Mouse (Mus musculus) hindbrain, embryonic 14.5 days (tissue): ENCODE results near the gene Prkcb. TPM values are rescaled to one million over a fixed set of nuclear protein-coding genes. Genes with fewer than 3 reads are reported as not detected.

Experiments
- ATAC-seq: fragments of 200-750 bp; cut with Nextera tagmentation; 2 replicates; pipeline ENCODE4 v1.8.0; 2017; ENCODE audit warnings: moderate number of reproducible peaks, mild to moderate bottlenecking, moderate TSS enrichment, moderate library complexity; ENCODE audit not compliant: low FRiP score
- DNase-seq: peaks from one replicate; pipeline ENCODE4 v3.0.0-alpha.2; 2015; ENCODE audit warnings: low spot score
- H3K27ac ChIP-seq: fragments of 300-500 bp; sonication (generic); 2 replicates; pipeline ENCODE4 v1.5.1; 2014; ENCODE audit warnings: mild to moderate bottlenecking, moderate library complexity
- H3K27me3 ChIP-seq: fragments of 300-500 bp; sonication (generic); 2 replicates; pipeline ENCODE4 v1.6.1; 2014; ENCODE audit warnings: mild to moderate bottlenecking, low read length, mixed read lengths; ENCODE audit not compliant: control insufficient read depth, insufficient read depth
- H3K36me3 ChIP-seq: fragments of 300-500 bp; sonication (generic); replicated peaks from 2 replicates; pipeline ENCODE4 v1.6.1; 2014; ENCODE audit not compliant: control insufficient read depth, insufficient read depth
- H3K4me1 ChIP-seq: fragments of 300-500 bp; sonication (generic); replicated peaks from 2 replicates; pipeline ENCODE4 v1.6.1; 2014; ENCODE audit warnings: antibody characterized with exemption, low read length, mixed read lengths; ENCODE audit not compliant: control insufficient read depth, insufficient read depth
- H3K4me2 ChIP-seq: fragments of 300-500 bp; sonication (generic); replicated peaks from 2 replicates; pipeline ENCODE4 v1.6.1; 2014; ENCODE audit warnings: mild to moderate bottlenecking, moderate library complexity
- H3K4me3 ChIP-seq: fragments of 300-500 bp; sonication (generic); replicated peaks from 2 replicates; pipeline ENCODE4 v1.5.1; 2014; ENCODE audit warnings: mild to moderate bottlenecking, low read length
- H3K9ac ChIP-seq: fragments of 300-500 bp; sonication (generic); 2 replicates; pipeline ENCODE4 v1.6.1; 2014
- H3K9me3 ChIP-seq: fragments of 300-500 bp; sonication (generic); 2 replicates; pipeline ENCODE4 v1.6.1; 2016; ENCODE audit warnings: low read length; ENCODE audit not compliant: control insufficient read depth
- WGBS: fragments of 180-500 bp; shearing (Covaris S2); extraction: QIAGEN DNeasy Blood & Tissue Kit; methylation state at CpG from one replicate; pipeline ENCODE4 v1.1.7; 2014; 5-methylcytosine and 5-hydroxymethylcytosine counted together
- polyA plus RNA-seq: library from polyadenylated mRNA; unstranded; fragments of >200 nt; fragmentation: Nextera tagmentation; extraction: Ambion mirVana; gene quantifications from 2 replicates; pipeline ENCODE4 v1.2.1, GENCODE M21; 2014

The Prkcb gene
- polyA plus RNA-seq, 1 experiment from 2014 or later, result 135 TPM

DNA sequence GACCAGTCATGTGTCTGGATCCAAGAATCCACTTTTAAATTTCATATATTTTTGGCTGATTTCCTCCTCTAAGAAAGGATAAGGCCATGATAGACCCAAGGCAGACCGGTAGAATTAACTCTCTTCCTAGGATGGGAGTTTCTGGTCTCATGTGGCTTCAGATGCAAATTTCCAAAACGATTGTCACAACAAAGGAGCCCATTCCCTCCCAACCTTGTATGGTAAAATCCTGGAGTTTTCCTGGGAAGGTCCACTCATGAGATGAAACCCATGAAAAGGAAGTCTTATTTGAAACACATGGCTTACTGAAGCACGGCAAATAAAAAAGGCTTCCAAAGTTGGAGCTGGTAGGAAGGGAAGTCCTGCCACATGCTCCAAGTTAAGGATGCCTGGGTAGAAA is 342.6 kb downstream of the Prkcb start:
- Histone ChIP-seq H3K4me1 (no peaks in the 10 kb centered on the region), H3K27ac (no peak overlapping the region), H3K9ac (no peak overlapping the region), H3K4me2 (no peak overlapping the region), H3K27me3 (no peaks in the 10 kb centered on the region), H3K9me3 (no peaks in the 10 kb centered on the region), H3K36me3 (no peaks in the 10 kb centered on the region), H3K4me3 (no peak overlapping the region)
- ATAC-seq, result no peak
- WGBS, result 64% methylated on average over 3 of the region's 3 CpGs
- DNase-seq, result no peak

DNA sequence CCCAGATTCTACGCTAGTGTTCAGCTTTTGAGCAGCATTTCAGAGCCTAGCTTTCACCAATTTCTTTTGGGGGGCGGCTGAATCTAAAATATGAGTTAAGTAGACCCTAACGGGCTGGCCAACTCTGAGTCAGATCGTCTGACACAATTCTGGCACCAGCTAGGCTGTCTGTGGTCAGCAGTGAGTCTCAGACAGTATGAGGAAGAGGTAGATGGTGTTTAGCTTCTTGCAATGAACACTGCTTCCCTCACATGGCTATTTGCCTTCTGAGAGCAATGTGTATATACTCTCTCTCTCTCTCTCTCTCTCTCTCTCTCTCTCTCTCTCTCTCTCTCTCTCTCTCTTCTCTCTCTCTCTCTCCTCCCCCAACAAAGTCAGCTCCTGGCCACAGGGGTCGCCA is 344.4 kb downstream of the Prkcb start:
- H3K4me1 ChIP-seq, result no peaks in the 10 kb centered on the region
- no peaks in the 10 kb centered on the region for H3K36me3 ChIP-seq
- H3K4me2 ChIP-seq, result no peak overlapping the region
- H3K9ac ChIP-seq, result no peak overlapping the region
- no peak overlapping the region for H3K27ac ChIP-seq
- H3K27me3 ChIP-seq, result no peaks in the 10 kb centered on the region
- ATAC-seq (no peak), DNase-seq (no peak)
- 74% methylated on average over 5 of the region's 5 CpGs for WGBS
- no peak overlapping the region for H3K4me3 ChIP-seq
- no peaks in the 10 kb centered on the region for H3K9me3 ChIP-seq

DNA sequence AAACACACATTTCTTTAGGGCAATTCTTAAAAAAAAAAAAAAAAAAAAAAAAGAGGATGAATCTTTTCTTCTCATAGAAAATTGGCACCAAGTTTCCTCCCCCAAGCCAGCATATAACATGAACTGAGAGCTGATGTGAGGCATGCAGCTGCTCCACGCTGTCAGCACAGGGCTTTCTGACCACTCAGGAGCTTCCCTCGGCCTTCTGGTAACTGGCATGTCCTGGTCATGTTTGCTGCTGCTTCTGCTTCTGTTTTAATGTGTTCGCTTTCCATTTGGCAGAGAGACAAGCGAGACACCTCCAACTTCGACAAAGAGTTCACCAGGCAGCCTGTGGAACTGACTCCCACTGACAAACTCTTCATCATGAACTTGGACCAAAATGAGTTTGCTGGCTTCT is 344.9 kb downstream of the Prkcb start:
- no peaks in the 10 kb centered on the region for H3K9me3 ChIP-seq
- DNase-seq (no peak), ATAC-seq (no peak)
- WGBS, result 94% methylated on average over 5 of the region's 5 CpGs
- no peak overlapping the region for H3K27ac ChIP-seq
- no peak overlapping the region for H3K4me3 ChIP-seq
- no peak overlapping the region for H3K4me2 ChIP-seq
- H3K9ac ChIP-seq, result no peak overlapping the region
- no peaks in the 10 kb centered on the region for H3K36me3 ChIP-seq
- H3K4me1 ChIP-seq, result no peaks in the 10 kb centered on the region
- H3K27me3 ChIP-seq, result no peaks in the 10 kb centered on the region

DNA sequence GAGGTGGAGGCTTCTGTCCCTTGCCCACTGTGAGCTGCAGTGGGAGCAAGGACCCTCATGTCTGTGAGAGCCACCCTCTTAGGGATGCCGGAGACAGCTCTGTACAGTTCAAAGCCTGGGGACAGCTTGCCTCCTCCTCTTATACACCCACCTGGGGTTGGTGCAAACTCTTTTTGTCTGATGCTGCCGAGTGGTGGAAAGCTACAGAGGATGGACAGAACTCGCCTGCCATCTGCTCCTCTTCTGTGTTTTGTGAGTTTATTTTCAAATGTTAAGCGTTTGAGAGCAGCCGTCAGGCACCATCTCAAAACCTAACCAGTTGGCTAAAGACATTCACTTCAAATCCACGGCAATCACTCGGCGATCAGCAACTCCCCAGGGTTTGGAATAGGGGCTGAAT is 355.1 kb downstream of the Prkcb start:
- no peak for ATAC-seq
- no peak for DNase-seq

DNA sequence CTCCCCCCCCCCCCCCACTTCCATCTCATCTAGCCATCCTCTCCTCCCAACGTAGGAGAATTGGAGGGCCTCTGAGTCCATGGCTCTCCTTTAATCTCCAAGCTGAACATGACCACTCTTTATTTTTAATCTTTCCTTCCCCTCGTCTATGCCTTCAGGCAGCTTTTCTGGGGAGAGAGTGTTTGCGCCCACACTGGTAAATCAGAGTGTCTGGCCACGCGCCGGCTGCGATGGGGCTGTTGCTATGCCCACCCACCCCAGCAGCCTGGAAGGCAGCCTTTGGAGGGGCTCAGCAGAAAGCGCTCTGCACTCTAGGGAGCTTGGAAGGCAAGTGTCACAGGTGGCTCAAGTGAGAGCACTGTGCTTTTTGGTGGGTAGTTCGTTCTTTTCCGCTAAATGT is 360.8 kb downstream of the Prkcb start:
- no peak overlapping the region for H3K4me3 ChIP-seq

More for the DNA sequence above, 355.1 kb downstream of the Prkcb start:
- H3K4me1 ChIP-seq, result no peaks in the 10 kb centered on the region
- WGBS, result 88% methylated on average over 8 of the region's 8 CpGs
- H3K9ac ChIP-seq, result no peak overlapping the region
- H3K27me3 ChIP-seq, result no peaks in the 10 kb centered on the region
- no peaks in the 10 kb centered on the region for H3K9me3 ChIP-seq
- no peak overlapping the region for H3K4me3 ChIP-seq
- H3K27ac ChIP-seq, result no peak overlapping the region
- no peak overlapping the region for H3K4me2 ChIP-seq
- H3K36me3 ChIP-seq, result no peaks in the 10 kb centered on the region

DNA sequence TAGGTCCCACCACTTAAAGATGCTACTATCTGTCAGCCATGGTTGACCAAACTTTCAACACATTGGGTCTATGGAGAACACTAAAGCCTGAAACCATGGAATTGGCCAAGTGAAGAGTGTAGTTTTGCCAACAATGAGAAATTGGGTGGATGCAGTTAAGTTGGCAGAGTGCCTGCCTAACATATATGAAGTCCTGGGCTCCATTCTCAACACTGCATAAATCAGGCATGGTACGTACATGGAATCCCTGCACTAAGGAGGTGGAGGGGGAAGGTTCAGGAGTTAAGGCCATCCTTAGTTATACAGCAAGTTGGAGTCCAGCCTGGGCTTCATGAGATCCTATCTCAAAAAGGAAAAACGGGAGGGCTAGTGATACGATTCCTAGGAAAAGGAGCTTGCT is 364.0 kb downstream of the Prkcb start:
- 83% methylated on average over 3 of the region's 3 CpGs for WGBS
- Histone ChIP-seq H3K27ac (no peak overlapping the region), H3K4me3 (no peak overlapping the region), H3K9ac (no peak overlapping the region), H3K9me3 (no peaks in the 10 kb centered on the region), H3K27me3 (no peaks in the 10 kb centered on the region), H3K4me1 (no peaks in the 10 kb centered on the region), H3K36me3 (no peaks in the 10 kb centered on the region), H3K4me2 (no peak overlapping the region)
- DNase-seq (no peak), ATAC-seq (no peak)

More for the DNA sequence above, 360.8 kb downstream of the Prkcb start:
- Histone ChIP-seq H3K4me1 (no peaks in the 10 kb centered on the region), H3K4me2 (no peak overlapping the region), H3K27me3 (no peaks in the 10 kb centered on the region), H3K36me3 (no peaks in the 10 kb centered on the region), H3K9me3 (no peaks in the 10 kb centered on the region), H3K27ac (no peak overlapping the region), H3K9ac (no peak overlapping the region)
- WGBS, result 80% methylated on average over 10 of the region's 10 CpGs
- ATAC-seq (no peak), DNase-seq (no peak)

DNA sequence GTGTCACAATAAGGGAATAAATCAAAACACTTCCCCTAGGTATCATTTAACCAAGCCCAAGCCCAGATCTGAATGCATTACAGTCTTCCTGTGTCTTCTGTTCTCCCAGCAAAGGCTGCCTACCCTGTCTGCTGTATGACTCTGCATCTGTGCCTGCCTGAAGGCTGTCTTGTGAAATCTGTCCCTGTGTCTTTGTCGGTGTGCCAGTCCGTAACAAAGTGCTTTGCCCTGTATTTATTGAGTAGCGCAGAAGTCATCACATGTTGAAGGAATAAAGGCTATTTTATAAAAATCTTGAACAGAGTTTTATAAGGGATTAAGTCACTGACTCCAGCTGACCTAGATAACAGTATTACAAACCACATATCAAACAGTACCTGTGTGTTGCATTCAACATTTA is 368.1 kb downstream of the Prkcb start:
- DNase-seq (no peak), ATAC-seq (no peak)
- 87% methylated on average over 3 of the region's 3 CpGs for WGBS
- Histone ChIP-seq H3K9me3 (no peaks in the 10 kb centered on the region), H3K4me3 (no peak overlapping the region), H3K36me3 (no peaks in the 10 kb centered on the region), H3K27ac (no peak overlapping the region), H3K4me2 (no peak overlapping the region), H3K27me3 (no peaks in the 10 kb centered on the region), H3K9ac (no peak overlapping the region), H3K4me1 (no peaks in the 10 kb centered on the region)

DNA sequence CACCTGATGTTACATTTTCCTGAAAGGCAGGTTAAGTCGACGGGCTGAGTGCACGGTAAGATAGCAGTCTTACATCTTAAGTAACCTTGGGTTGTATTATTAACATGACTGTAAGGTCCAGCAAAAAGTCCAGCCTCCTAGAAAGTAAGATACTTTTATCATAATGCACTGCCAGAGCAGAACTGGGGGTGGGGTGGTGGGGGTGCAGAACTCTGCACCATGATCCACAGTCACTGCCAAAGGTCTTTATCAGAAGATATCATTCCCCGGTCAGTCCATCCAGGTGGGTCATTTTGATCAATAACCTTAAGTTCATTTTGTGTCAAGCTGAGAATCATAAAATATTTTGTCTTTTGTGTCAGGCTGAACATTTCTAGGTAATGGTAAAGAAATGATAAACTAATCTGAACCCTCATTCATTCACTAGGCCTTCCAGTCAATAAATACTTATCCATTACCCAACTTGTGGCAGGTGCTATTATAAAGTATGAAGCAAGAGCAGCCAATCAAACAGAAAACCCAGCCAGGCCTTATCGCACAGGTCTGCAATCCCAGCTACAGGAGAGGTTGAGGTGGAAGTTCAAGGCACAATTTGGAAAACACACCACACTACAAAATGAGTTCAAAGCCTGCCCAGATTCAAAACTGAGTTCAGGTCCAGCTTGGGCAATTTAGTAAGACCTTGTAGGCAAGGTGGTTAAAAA is 369.0 kb downstream of the Prkcb start:
- 96% methylated on average over 5 of the region's 5 CpGs for WGBS
- H3K4me2 ChIP-seq, result no peak overlapping the region
- H3K9ac ChIP-seq, result no peak overlapping the region
- no peaks in the 10 kb centered on the region for H3K36me3 ChIP-seq
- DNase-seq (no peak), ATAC-seq (no peak)
- no peaks in the 10 kb centered on the region for H3K27me3 ChIP-seq
- no peaks in the 10 kb centered on the region for H3K4me1 ChIP-seq
- no peak overlapping the region for H3K27ac ChIP-seq
- H3K4me3 ChIP-seq, result no peak overlapping the region
- no peaks in the 10 kb centered on the region for H3K9me3 ChIP-seq

DNA sequence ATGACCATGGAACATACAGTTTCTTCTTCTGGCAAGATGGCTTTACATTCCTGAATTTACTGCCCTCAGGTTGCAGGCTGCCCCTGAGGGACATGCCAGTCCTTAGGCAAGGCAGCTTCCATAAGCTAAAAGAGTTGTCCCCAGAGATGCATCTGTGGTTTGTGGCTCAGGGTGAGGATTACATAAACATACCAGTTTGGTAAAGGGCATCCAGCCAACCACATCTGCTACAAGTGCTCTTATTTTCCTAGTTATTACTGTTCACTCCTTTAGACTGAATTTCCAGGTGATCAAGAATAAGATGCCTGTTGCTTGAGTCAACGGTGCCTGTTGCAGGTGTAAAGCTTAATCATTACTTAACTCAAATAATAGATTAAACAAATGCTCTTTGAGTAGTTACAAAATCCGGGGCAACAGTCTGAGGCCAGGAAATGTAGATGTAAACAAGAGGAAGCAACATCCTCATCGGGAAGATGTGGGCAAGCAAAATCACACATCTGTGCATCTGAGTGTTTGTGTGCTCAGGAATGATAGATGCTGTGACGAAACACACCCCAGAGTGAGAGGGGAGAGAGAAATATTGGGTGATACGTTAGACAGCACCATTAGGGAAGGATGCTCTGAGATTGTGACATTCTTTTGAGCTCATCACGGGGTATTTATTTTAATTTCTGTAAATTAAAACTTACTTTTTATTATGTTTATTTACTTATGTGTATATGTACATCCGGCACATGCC is 376.9 kb downstream of the Prkcb start:
- 84% methylated on average over 7 of the region's 7 CpGs for WGBS
- DNase-seq (no peak), ATAC-seq (no peak)
- Histone ChIP-seq H3K27ac (no peak overlapping the region), H3K36me3 (no peaks in the 10 kb centered on the region), H3K9ac (no peak overlapping the region), H3K4me1 (no peaks in the 10 kb centered on the region; the same call in 1 of the 2 replicates), H3K27me3 (peaks cover 5% of the 10 kb centered on the region; the same call in 1 of the 2 replicates), H3K9me3 (no peaks in the 10 kb centered on the region), H3K4me2 (no peak overlapping the region), H3K4me3 (no peak overlapping the region)
